Mouse (Mus musculus) lung, adult 18-20 months (tissue): Measurements from ENCODE around the gene Olfr1367.

Experiments
- DNase-seq, 2 experiments: peaks; one replicate each; pipeline ENCODE4 v3.0.0; 2022; ENCODE audit warnings: mixed read lengths in 2 of 2

Olfr1367 gene

DNA sequence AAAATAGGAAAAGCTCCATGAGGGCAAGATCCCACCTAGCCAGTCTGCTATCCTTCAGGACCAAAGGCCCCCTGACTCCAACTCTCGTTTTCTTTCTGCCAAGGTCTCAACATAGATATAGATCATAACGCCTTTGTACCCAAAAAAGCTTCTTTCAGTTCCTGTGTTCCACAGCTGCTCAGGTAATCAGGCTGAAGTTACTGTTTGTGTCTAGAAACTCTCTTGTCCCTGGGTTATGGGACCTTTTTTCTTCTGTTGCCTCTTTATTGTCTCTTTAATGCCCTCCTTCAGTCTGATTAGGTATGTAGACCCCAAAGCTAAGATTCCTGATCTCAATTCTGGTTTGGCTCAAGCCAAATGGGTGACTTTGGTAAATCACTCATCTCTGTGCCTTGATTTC, 50.8 kb downstream of the Olfr1367 start:
- DNase-seq, result no peak
